Mouse (Mus musculus): ENCODE results near the gene Gm42420. TPM values are rescaled to one million over a fixed set of nuclear protein-coding genes. Genes with fewer than 3 reads are reported as not detected.

The Gm42420 gene
- polyA plus RNA-seq, 1 experiment = not detected

- TF ChIP-seq POLR2A (IDR thresholded peaks at IDR 0.05; ENCODE audit: insufficient read depth, low read depth, low read length) (no peak), CTCF (IDR thresholded peaks at IDR 0.05; ENCODE audit: insufficient read depth, low read depth, low read length) (no peak)
Observed at GRCm38 (mm10) chr6:39581087-39581784, 4.3 kb upstream of the Gm42420 start.

GRCm38 (mm10) chr6:39591481-39591880, 5.9 kb downstream of the Gm42420 start:
- Histone ChIP-seq H3K4me1 (ENCODE audit: control insufficient read depth, insufficient read depth, low read length) (peaks cover 3% of the 10 kb centered on the region), H3K4me3 (ENCODE audit: insufficient read depth, low read depth, low read length) (no peak overlapping the region), H3K27ac (ENCODE audit: insufficient read depth, low read depth, low read length) (no peak overlapping the region)
- WGBS = 86% methylated on average over 4 of the region's 4 CpGs
- TF ChIP-seq POLR2A (IDR thresholded peaks at IDR 0.05; ENCODE audit: insufficient read depth, low read depth, low read length) (no peak), CTCF (IDR thresholded peaks at IDR 0.05; ENCODE audit: insufficient read depth, low read depth, low read length) (no peak)

More at GRCm38 (mm10) chr6:39581087-39581784, 4.3 kb upstream of the Gm42420 start:
- no peak overlapping the region for H3K27ac ChIP-seq (ENCODE audit: insufficient read depth, low read depth, low read length)
- no peaks in the 10 kb centered on the region for H3K4me1 ChIP-seq (ENCODE audit: control insufficient read depth, insufficient read depth, low read length)
- 86% methylated on average over 7 of the region's 7 CpGs for WGBS
- H3K4me3 ChIP-seq (ENCODE audit: insufficient read depth, low read depth, low read length) = no peak overlapping the region

GRCm38 (mm10) chr6:39592401-39593214, 7.1 kb downstream of the Gm42420 start, which contains the start of gene Ndufb2:
Gene Ndufb2 (plus strand): TSS chr6:39592574.
- Histone ChIP-seq H3K4me3 (ENCODE audit: insufficient read depth, low read depth, low read length) (peak within 1 kb of the TSS; percentile 78), H3K27ac (ENCODE audit: insufficient read depth, low read depth, low read length) (peak within 1 kb of the TSS; percentile 98), H3K4me1 (ENCODE audit: control insufficient read depth, insufficient read depth, low read length) (peaks cover 3% of the 10 kb centered on the region)
- TF ChIP-seq CTCF (IDR thresholded peaks at IDR 0.05; ENCODE audit: insufficient read depth, low read depth, low read length) = no peak
- peak; percentile 90 for TF ChIP-seq POLR2A (IDR thresholded peaks at IDR 0.05; ENCODE audit: insufficient read depth, low read depth, low read length)
- under 1% methylated on average over 56 of the region's 56 CpGs for WGBS

GRCm38 (mm10) chr6:39600851-39601250, 15.3 kb downstream of the Gm42420 start:
- Histone ChIP-seq H3K4me3 (ENCODE audit: insufficient read depth, low read depth, low read length) (no peak overlapping the region), H3K27ac (ENCODE audit: insufficient read depth, low read depth, low read length) (no peak overlapping the region), H3K4me1 (ENCODE audit: control insufficient read depth, insufficient read depth, low read length) (no peaks in the 10 kb centered on the region)
- WGBS = 94% methylated on average over 3 of the region's 3 CpGs
- no peak for TF ChIP-seq CTCF (IDR thresholded peaks at IDR 0.05; ENCODE audit: insufficient read depth, low read depth, low read length)
- no peak for TF ChIP-seq POLR2A (IDR thresholded peaks at IDR 0.05; ENCODE audit: insufficient read depth, low read depth, low read length)

- Histone ChIP-seq H3K4me3 (ENCODE audit: insufficient read depth, low read depth, low read length) (no peak overlapping the region), H3K27ac (ENCODE audit: insufficient read depth, low read depth, low read length) (no peak overlapping the region), H3K4me1 (ENCODE audit: control insufficient read depth, insufficient read depth, low read length) (no peaks in the 10 kb centered on the region)
- TF ChIP-seq POLR2A (IDR thresholded peaks at IDR 0.05; ENCODE audit: insufficient read depth, low read depth, low read length) = no peak
- 91% methylated on average over 3 of the region's 3 CpGs for WGBS
Observed at GRCm38 (mm10) chr6:39601828-39602227, 16.3 kb downstream of the Gm42420 start.

- Histone ChIP-seq H3K27ac (ENCODE audit: insufficient read depth, low read depth, low read length) (no peak overlapping the region), H3K4me1 (ENCODE audit: control insufficient read depth, insufficient read depth, low read length) (peaks cover 2% of the 10 kb centered on the region; the same call in 1 of the 2 replicates), H3K4me3 (ENCODE audit: insufficient read depth, low read depth, low read length) (no peak overlapping the region)
- WGBS = 70% methylated on average over 5 of the region's 5 CpGs
- TF ChIP-seq POLR2A (IDR thresholded peaks at IDR 0.05; ENCODE audit: insufficient read depth, low read depth, low read length) (no peak), CTCF (IDR thresholded peaks at IDR 0.05; ENCODE audit: insufficient read depth, low read depth, low read length) (no peak)
Observed at GRCm38 (mm10) chr6:39604565-39604964, 19.0 kb downstream of the Gm42420 start.

- no peak overlapping the region for H3K4me3 ChIP-seq (ENCODE audit: insufficient read depth, low read depth, low read length)
- peaks cover 2% of the 10 kb centered on the region; the same call in 1 of the 2 replicates for H3K4me1 ChIP-seq (ENCODE audit: control insufficient read depth, insufficient read depth, low read length)
- no peak for TF ChIP-seq CTCF (IDR thresholded peaks at IDR 0.05; ENCODE audit: insufficient read depth, low read depth, low read length)
- TF ChIP-seq POLR2A (IDR thresholded peaks at IDR 0.05; ENCODE audit: insufficient read depth, low read depth, low read length) = no peak
- 87% methylated on average over 6 of the region's 6 CpGs for WGBS
- no peak overlapping the region for H3K27ac ChIP-seq (ENCODE audit: insufficient read depth, low read depth, low read length)
Observed at GRCm38 (mm10) chr6:39606056-39606455, 20.5 kb downstream of the Gm42420 start.

- WGBS = 72% methylated on average over 3 of the region's 3 CpGs
- no peak overlapping the region for H3K27ac ChIP-seq (ENCODE audit: insufficient read depth, low read depth, low read length)
- peaks cover 2% of the 10 kb centered on the region; the same call in 1 of the 2 replicates for H3K4me1 ChIP-seq (ENCODE audit: control insufficient read depth, insufficient read depth, low read length)
- no peak overlapping the region for H3K4me3 ChIP-seq (ENCODE audit: insufficient read depth, low read depth, low read length)
- TF ChIP-seq CTCF (IDR thresholded peaks at IDR 0.05; ENCODE audit: insufficient read depth, low read depth, low read length) (no peak), POLR2A (IDR thresholded peaks at IDR 0.05; ENCODE audit: insufficient read depth, low read depth, low read length) (no peak)
Observed at GRCm38 (mm10) chr6:39606862-39607261, 21.3 kb downstream of the Gm42420 start.

- Histone ChIP-seq H3K4me3 (ENCODE audit: insufficient read depth, low read depth, low read length) (no peak overlapping the region), H3K4me1 (ENCODE audit: control insufficient read depth, insufficient read depth, low read length) (peaks cover 2% of the 10 kb centered on the region; the same call in 1 of the 2 replicates), H3K27ac (ENCODE audit: insufficient read depth, low read depth, low read length) (no peak overlapping the region)
- 78% methylated on average over 5 of the region's 5 CpGs for WGBS
- TF ChIP-seq CTCF (IDR thresholded peaks at IDR 0.05; ENCODE audit: insufficient read depth, low read depth, low read length) = no peak
- no peak for TF ChIP-seq POLR2A (IDR thresholded peaks at IDR 0.05; ENCODE audit: insufficient read depth, low read depth, low read length)
Observed at GRCm38 (mm10) chr6:39607365-39607764, 21.8 kb downstream of the Gm42420 start.

Measured in olfactory bulb, adult 2 months (tissue).